Mouse (Mus musculus): ENCODE results near the gene Vti1a. TPM values are rescaled to one million over a fixed set of nuclear protein-coding genes. Genes with fewer than 3 reads are reported as not detected.

Vti1a gene
- total RNA-seq, 1 experiment from 2014 or later: 32.3 TPM

DNA sequence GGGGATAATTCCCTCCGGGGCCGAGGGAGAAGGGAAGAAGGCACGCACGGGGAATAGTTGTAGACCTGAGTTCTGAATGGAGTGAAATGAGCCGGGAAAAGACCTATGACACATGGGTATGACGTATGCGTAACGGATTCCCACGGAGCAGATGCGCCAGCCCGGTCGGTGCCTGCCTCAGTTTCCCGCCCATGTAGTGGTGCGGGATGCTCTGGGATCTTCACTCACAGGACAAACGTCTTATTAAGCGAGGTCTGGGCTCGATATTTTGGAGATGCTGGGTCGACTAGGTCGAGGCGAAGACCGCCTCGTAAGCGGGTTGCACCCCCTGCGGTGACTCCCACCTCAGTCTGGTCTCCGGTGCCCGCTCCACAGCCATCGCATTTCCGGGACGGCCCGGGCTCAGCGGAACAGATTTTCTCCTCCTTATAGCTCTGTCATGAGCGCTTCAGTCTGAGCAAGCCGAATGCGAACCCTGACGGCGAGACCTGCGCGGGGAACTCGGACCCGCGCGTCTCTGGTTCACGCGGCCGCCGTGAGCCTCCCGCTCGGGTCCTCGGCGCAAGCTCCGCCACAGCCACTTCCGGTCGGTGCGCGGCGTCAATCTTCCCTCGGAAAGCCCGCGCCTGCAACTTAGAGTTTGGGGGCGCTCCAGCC is 515 bp upstream of the Vti1a start, which contains the start of gene Zdhhc6:
Zdhhc6 (minus strand) TSS at position 581 of the 657 bp plus-strand sequence.
- DNase-seq: peak; percentile 90

DNA sequence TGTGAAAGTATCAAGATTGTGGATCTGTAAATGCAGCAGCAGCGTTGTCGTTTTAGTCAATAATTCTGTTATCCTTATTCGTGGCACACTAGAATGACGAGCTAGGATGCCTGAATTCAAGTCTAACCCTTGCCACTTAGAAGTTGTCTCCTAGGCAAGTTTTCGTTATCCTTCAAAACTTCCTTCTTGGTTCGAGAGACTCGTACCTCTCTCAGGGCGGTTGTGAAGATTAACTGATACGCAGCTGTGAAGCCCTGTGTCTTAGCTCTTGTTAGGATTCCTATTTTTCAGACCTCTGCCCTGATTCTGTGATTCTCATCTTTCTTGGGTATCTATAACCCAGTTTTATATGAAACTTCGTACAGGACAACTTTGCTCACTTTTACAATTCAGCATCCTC is 806 bp downstream of the Vti1a start:
- DNase-seq: no peak

DNA sequence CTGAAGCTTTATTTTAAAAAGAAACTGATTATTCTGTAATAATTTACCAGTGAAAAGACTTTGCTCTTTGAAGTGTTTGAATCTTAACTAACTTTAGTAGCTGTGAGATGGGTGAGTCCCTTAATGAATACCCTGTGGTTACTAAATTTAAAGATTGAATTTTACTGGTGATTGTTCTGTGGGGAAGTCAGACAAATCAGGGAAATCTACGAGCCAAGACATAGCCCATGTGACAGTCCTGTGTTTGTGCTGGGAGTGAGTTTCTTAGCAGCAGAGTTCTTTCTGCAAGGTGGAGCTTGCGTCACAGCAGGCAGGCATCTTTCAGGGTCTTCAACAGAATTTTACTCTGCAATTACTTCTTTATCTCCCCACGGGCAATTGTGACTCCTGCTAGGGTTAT is 2.9 kb downstream of the Vti1a start:
- no peak for DNase-seq

GRCm38 (mm10) chr19:55319521-55319920 is 3.4 kb downstream of the Vti1a start:
- DNase-seq: peak; percentile 63

DNA sequence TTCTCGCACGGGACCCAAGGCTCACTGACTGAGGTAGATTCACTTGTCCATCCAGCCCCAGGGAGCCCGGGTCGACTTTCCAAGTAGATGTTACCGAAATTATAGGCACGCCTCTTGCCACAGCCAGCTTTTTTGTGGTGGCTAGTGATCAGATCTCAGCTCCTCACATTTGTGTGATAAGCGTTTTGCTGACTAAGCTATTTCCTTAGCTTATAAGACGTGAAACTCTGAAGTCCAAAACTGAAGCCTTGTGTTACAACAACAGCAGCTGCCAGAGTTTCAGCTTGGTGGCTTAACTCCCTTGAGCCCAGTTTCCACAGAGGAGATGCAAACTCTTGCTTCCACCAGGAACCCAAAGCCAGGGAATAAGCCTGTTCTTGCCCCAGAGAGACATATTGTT is 6.5 kb downstream of the Vti1a start:
- no peak for DNase-seq

GRCm38 (mm10) chr19:55327510-55327909 is 11.4 kb downstream of the Vti1a start:
- no peak for DNase-seq

DNA sequence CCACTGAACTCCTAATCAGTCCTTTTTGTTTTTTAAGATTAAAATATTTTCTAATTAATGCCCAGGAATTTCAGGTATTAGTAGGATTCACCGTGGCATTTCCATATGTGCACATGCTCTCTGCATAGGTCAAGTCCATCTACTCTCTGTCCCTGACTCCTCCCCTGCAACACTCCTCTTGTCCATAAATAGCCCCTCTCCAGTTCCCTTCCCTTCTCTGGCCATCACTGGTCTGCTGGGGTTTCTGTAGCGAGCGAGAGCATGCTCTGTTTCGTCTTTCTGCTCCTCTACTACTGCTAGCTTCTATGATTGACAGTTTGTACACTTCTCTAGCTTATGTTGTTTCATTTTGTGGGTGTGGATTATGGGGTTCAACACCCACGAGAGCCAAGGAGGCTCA is 15.7 kb downstream of the Vti1a start:
- no peak for DNase-seq

- DNase-seq: peak; percentile 74
These were observed 16.7 kb downstream of the Vti1a start for GRCm38 (mm10) chr19:55332641-55333268.

GRCm38 (mm10) chr19:55335881-55336280 is 19.8 kb downstream of the Vti1a start:
- no peak for DNase-seq

- no peak for DNase-seq
These were observed 20.3 kb downstream of the Vti1a start for GRCm38 (mm10) chr19:55336441-55336840.

DNA sequence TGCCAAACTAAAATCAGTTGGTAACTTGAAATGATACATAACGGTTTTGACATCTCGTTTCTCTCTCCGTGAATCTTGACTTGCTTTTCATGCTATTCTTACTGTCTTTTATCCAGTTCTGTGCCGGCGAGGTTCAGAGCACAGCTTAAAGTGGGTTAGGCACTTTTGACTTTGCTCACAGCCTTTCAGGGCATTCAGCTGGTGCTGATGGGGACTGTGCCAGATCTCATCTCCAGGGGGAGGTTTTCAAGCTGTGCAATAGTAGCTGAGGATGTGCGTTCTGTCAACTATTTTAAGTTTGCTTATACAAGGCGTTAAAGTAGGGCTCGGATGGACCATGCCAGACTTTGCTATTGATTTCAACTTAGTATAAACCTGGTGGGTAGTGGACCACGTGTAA is 21.0 kb downstream of the Vti1a start:
- no peak for DNase-seq

DNA sequence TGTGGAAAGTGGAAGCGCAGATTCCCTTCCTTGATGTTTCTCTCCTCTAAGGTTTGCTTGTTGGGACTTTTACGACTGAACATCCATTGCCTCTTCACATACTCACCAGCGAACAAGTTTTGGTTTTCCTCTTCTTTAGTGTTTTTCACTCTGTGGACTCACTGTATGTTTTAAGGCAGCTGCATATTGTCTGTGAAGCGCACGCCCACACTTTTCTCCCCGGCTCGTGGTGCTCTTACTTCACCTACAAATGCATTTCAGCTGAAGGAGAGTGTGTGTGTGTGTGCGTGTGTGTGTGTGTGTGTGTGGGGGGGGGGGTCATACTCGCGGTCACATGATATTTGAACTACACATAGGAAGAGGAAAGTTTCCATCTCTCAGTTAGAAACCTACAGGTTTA is 21.6 kb downstream of the Vti1a start:
- no peak for DNase-seq

GRCm38 (mm10) chr19:55340521-55340920 is 24.4 kb downstream of the Vti1a start:
- no peak for DNase-seq

- DNase-seq: no peak
These were observed 25.3 kb downstream of the Vti1a start for GRCm38 (mm10) chr19:55341377-55341776.

DNA sequence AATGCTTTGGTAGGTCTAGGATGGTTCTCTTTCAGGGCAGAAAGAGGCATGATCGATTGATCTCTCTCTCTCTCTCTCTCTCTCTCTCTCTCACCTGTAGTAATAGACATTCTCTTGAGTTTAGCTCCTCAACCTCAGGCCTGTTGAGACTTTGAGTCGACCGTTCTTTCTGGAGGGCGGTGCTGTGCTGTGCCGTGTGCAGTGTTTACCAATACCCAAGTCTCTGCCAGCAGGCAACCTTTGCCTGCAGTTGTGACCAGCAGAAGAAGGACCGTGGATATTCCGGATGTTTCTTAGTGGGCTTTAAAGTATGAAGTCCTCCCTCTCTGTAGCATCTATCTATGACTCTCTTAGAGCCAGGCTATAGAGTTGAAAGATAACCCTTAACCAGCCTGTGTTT is 26.3 kb downstream of the Vti1a start:
- DNase-seq: no peak

GRCm38 (mm10) chr19:55343274-55343673 is 27.2 kb downstream of the Vti1a start:
- no peak for DNase-seq

DNA sequence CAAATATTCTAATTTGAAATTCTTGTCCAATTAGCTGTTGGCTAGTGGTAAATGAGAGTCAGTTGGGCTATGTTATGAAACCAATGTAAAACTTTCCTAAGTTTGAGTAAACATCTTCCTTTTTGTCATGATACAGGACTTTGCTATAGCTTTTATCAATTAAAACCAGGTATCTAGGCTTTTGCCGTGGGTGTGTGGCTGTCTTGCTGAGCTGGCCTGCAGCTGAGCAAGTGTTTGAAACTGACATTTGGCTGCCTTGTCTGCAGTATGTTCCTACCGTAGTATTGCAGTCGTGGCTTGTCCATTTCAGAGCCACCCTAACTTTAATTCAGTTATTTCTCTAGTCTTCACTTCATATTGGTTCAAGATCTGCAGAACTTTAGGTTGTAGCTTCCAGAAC is 32.1 kb downstream of the Vti1a start:
- DNase-seq: no peak

DNA sequence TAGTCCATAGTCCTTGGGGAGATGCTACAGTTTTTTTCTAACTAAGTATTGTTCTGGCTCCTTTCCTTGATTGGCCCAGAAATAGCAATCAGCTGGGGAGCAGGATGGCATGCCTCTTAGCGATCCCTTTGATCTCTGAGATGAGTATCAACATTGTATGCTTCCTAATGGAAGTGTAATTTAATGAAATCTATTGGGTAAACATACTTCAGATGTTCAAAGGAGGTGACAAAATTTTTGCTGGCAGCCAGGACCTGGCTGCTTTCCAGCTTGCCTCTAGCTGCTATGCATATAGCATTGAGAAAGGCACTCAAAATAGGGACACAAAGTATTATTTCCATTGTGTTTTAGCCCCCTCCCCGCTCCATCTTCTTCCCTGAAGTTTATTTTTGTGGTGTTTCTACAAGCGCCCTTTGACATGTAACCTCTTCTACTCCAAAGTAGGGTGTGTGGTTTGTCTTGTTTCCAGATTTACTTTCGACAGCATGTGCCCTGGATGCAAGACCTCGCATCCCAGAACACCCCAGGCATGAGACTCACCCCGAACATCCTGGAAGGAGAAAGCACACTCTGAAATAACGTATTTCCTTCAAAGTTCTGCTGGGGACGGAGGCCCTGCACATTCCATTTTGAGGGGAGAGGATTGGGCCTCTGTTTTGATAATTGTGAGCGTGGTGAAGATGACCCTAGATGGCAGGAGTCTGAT is 34.7 kb downstream of the Vti1a start:
- DNase-seq: no peak

GRCm38 (mm10) chr19:55362606-55363005 is 46.5 kb downstream of the Vti1a start:
- DNase-seq: no peak

DNA sequence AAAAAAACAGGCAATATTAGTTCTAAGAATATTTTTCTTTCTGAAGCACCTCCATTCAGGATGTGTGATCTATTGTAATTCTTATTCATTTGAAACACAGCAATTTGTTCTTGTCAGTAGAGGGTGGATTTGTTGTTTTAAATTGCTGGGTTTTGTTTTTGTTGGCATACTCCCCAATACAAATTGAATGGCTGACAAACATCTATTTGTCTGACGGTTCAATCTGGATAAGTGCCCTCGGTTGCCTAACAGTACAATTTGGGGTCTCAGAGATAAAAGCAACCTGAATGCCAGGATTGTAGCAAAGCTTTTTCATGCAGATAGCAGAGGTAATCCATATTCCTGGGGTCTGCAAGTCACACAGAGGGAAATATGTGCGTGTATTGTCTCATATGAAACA is 53.6 kb downstream of the Vti1a start:
- no peak for DNase-seq

DNA sequence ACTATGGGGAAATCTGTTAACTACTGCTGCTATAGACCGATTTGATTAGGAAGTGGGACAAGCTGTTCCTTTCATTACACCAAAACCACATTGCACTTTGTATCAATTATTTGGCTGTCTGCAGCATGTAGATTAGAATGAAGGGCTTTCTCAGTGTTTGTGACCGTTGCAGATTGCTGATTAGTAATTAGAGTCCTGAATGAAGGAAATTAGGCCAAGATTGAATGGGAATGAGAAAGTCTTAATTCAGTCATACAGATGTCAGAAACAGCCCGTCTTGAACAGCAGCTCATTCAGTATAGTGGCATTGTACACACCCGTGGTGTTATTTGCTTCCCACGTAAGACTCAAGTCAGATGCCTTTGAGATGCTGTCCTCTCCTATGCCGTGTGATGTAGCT is 60.2 kb downstream of the Vti1a start:
- no peak for DNase-seq

GRCm38 (mm10) chr19:55377465-55377864 is 61.4 kb downstream of the Vti1a start:
- no peak for DNase-seq

GRCm38 (mm10) chr19:55378884-55379283 is 62.8 kb downstream of the Vti1a start:
- DNase-seq: no peak

- no peak for DNase-seq
These were observed 64.7 kb downstream of the Vti1a start for GRCm38 (mm10) chr19:55380764-55381163.
